Mouse (Mus musculus) hindbrain, postnatal 0 days (tissue): Measurements from ENCODE around the gene Clybl. TPM values are rescaled to one million over a fixed set of nuclear protein-coding genes. Genes with fewer than 3 reads are reported as not detected.
A peak's percentile ranks its signal among the peaks of the same experiment; 100 is the strongest.

Source experiments
- ATAC-seq: fragments of 200-750 bp; cut with Nextera tagmentation; 2 replicates; pipeline ENCODE4 v1.8.0; 2017; ENCODE audit warnings: mild to moderate bottlenecking, moderate TSS enrichment, moderate library complexity
- DNase-seq: peaks from one replicate; pipeline ENCODE4 v3.0.0-alpha.2; 2015; ENCODE audit warnings: low spot score
- H3K27ac ChIP-seq: fragments of 300-500 bp; sonication (generic); 2 replicates; pipeline ENCODE4 v1.5.1; 2014; ENCODE audit warnings: mild to moderate bottlenecking
- H3K27me3 ChIP-seq: fragments of 300-500 bp; sonication (generic); 2 replicates; pipeline ENCODE4 v1.6.1; 2014; ENCODE audit warnings: low read length, mixed read lengths; ENCODE audit not compliant: insufficient read depth
- H3K36me3 ChIP-seq: fragments of 300-500 bp; sonication (generic); 2 replicates; pipeline ENCODE4 v1.6.1; 2014; ENCODE audit warnings: low read length, mixed read lengths; ENCODE audit not compliant: insufficient read depth
- H3K4me1 ChIP-seq: fragments of 300-500 bp; sonication (generic); 2 replicates; pipeline ENCODE4 v1.6.1; 2014; ENCODE audit warnings: antibody characterized with exemption, low read length, mixed read lengths; ENCODE audit not compliant: insufficient read depth
- H3K4me2 ChIP-seq: fragments of 300-500 bp; sonication (generic); 2 replicates; pipeline ENCODE4 v1.6.1; 2014; ENCODE audit warnings: low read depth, mild to moderate bottlenecking, low read length, moderate library complexity, mixed read lengths
- H3K4me3 ChIP-seq: fragments of 300-500 bp; sonication (generic); 2 replicates; pipeline ENCODE4 v1.5.1; 2014; ENCODE audit warnings: low read length
- H3K9ac ChIP-seq: fragments of 300-500 bp; sonication (generic); replicated peaks from 2 replicates; pipeline ENCODE4 v1.6.1; 2014; ENCODE audit warnings: mild to moderate bottlenecking, low read length, moderate library complexity, mixed read lengths
- H3K9me3 ChIP-seq: fragments of 300-500 bp; sonication (generic); 2 replicates; pipeline ENCODE4 v1.6.1; 2016; ENCODE audit warnings: low read length, mixed read lengths
- CTCF ChIP-seq: IDR thresholded peaks from 2 replicates; pipeline ENCODE4 v1.5.1; 2016; ENCODE audit warnings: antibody characterized with exemption, control low read depth, low read depth
- WGBS: fragments of 180-500 bp; shearing (Covaris S2); extraction: QIAGEN DNeasy Blood & Tissue Kit; methylation state at CpG from one replicate; pipeline ENCODE4 v1.1.7; 2014; 5-methylcytosine and 5-hydroxymethylcytosine counted together
- polyA plus RNA-seq: library from polyadenylated mRNA; unstranded; fragments of >200 nt; fragmentation: Nextera tagmentation; extraction: Ambion mirVana; gene quantifications from 2 replicates; pipeline ENCODE4 v1.2.1, GENCODE M21; 2015
- total RNA-seq: library from RNA; depleted of rRNA; stranded (reverse); fragments of >200 nt; gene quantifications from 2 replicates; pipeline ENCODE4 v1.2.3, GENCODE M21; 2014

Gene Clybl
- total and polyA plus RNA-seq, 2 experiments from 2014 or later: 13.3 to 26.7 TPM

DNA sequence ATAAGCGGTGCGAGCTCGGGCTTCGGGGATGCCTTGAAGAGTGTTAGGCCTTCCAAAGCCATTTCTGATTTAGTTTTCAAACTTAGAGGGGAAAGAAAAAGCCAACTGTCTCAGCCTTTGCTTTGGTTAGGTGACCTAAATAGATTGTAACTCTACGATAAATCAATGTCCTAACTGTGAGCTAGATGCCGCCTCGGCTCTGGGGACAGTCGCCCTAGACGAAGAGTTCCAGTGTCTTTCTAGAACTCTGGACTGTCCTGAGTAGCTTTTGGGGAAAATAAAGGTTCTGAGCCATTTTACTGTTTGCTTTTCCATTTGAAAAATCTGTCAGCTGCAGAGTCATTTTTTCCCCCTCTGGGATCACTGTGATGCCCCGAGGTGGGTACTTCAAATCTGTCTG, 49.6 kb downstream of the Clybl start:
- Histone ChIP-seq H3K4me1 (no peaks in the 10 kb centered on the region), H3K4me3 (no peak overlapping the region), H3K9me3 (no peaks in the 10 kb centered on the region), H3K4me2 (peak overlapping the region; percentile 42), H3K27ac (peak overlapping the region; percentile 76), H3K9ac (no peak overlapping the region), H3K27me3 (peaks cover 16% of the 10 kb centered on the region; the same call in 1 of the 2 replicates), H3K36me3 (no peaks in the 10 kb centered on the region)
- WGBS: 32% methylated on average over 10 of the region's 10 CpGs
- TF ChIP-seq CTCF: no peak
- ATAC-seq (no peak), DNase-seq (no peak)

DNA sequence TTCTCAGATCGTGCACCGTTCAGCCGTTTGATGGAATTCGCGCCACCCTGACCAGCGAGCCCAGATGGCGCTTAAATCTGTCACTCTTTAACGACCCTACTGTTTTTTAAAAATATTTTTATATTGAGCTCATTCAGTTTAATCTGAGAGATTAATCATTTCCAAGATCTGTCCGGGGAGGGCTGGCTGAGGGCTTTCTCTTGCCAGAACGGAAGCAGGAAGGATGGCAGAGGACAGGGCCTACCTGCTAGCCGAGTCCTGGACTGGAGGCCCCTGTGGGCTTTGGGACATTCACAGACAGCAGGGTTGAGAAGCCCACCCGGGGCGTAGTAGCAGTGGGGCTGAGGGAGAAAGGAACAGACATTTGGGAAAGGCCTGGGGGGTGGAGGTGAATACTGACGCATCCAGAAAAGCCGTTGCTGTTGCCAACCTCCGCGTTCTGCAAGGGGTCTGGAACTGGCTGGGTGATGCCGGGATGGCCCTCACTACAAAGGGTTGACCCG, 51.8 kb downstream of the Clybl start:
- peak; percentile 43 for DNase-seq
- no peaks in the 10 kb centered on the region for H3K9me3 ChIP-seq
- 58% methylated on average over 19 of the region's 19 CpGs for WGBS
- no peak overlapping the region for H3K9ac ChIP-seq
- no peak for ATAC-seq
- peak overlapping the region; percentile 17; the same call in 1 of the 2 replicates for H3K27ac ChIP-seq
- TF ChIP-seq CTCF: no peak
- H3K27me3 ChIP-seq: peaks cover 16% of the 10 kb centered on the region; the same call in 1 of the 2 replicates
- no peak overlapping the region for H3K4me3 ChIP-seq
- H3K4me2 ChIP-seq: no peak overlapping the region
- H3K4me1 ChIP-seq: no peaks in the 10 kb centered on the region
- H3K36me3 ChIP-seq: no peaks in the 10 kb centered on the region

DNA sequence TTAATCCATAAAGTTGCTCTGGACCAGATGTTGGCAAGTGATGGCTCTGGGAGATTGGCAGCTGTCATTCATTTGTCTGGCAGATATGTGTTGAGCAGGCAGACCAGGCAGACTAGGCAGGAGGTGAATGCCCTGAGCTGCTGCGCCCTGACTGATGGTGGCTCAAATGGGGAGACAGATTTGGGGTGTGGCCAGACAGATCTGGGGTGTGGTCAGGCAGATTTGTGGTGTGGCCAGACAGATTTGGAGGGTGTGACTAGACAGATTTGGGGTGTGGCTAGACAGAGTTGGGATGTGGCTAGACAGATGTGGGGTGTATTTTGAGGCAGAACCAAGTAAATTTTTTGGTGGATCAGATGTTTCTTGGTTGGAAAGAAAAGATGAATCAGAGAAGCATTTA, 62.4 kb downstream of the Clybl start:
- Histone ChIP-seq H3K9ac (no peak overlapping the region), H3K4me1 (no peaks in the 10 kb centered on the region), H3K9me3 (no peaks in the 10 kb centered on the region), H3K27ac (no peak overlapping the region), H3K4me3 (no peak overlapping the region), H3K4me2 (no peak overlapping the region), H3K27me3 (no peaks in the 10 kb centered on the region), H3K36me3 (no peaks in the 10 kb centered on the region)
- ATAC-seq (no peak), DNase-seq (no peak)
- no peak for TF ChIP-seq CTCF
- 92% methylated on average over 1 of the region's 1 CpGs for WGBS

DNA sequence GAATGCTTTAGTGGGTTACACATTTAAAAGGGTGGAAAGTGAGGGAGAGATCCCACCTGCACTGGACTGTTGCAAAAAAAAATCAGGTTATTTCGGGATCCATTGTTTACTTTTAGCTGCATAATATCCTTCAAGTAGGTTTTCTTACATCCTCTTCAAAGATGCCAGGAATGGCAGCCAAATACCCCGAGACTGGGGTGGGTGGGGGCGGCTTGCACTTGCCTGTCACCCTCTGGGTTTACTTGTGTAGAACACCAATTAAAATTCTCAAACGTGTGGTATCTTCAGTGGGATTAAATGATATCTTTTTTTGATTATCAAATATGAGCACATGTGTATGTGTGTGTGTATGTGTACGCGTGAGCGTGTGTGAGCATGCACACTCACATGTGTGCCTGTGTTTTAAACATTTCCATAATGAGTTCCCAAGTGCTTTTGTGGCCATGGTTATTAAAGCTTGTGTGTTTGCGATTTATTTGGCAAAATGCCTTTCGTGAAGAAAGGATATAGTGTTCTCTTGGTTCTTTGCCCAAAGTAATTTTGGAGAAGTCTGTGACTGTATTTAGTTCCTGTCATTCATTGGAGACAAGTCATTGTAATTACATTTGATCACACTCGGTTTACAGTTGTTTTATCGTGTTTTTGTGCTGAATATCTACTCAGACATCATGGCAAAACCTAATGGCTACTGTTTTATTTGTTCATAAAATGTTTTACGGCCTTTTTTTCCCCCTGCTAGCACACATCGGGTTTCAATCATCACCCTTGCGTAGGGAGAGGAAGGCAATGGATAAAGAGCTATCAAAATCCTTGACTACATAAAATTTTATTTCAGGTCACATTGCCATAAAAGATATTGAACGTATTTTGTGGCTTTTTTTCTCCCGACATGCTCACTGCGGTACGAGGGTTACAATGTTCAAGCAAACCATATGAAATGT, 65.7 kb downstream of the Clybl start:
- H3K27me3 ChIP-seq: no peaks in the 10 kb centered on the region
- no peaks in the 10 kb centered on the region for H3K4me1 ChIP-seq
- no peak overlapping the region for H3K9ac ChIP-seq
- no peaks in the 10 kb centered on the region for H3K36me3 ChIP-seq
- TF ChIP-seq CTCF: no peak
- H3K9me3 ChIP-seq: no peaks in the 10 kb centered on the region
- H3K4me3 ChIP-seq: no peak overlapping the region
- DNase-seq (peak; percentile 40), ATAC-seq (no peak)
- H3K4me2 ChIP-seq: no peak overlapping the region
- no peak overlapping the region for H3K27ac ChIP-seq
- 58% methylated on average over 18 of the region's 18 CpGs for WGBS

DNA sequence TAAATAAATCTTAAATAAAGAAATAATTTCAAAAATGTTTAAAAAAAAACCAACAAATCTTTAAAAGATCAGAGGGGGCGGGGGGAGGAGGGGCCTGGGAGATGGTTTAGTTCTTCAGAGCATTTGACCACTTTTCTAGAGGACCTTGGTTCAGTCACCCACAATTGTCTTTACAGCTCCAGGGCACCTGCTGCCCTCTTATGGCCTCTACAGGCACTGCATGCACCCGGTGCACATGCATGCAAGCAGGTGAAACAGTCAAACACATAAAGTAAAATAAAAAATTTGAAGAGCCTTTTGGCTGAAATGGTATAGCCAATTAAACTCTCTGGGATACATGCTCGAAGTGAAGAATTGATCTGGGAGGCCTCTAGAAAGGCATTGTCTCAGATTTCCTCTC, 67.6 kb downstream of the Clybl start:
- TF ChIP-seq CTCF: peak; percentile 46
- H3K9ac ChIP-seq: no peak overlapping the region
- no peaks in the 10 kb centered on the region for H3K9me3 ChIP-seq
- DNase-seq: no peak
- no peak overlapping the region for H3K4me3 ChIP-seq
- no peak overlapping the region for H3K4me2 ChIP-seq
- ATAC-seq: no peak
- no peaks in the 10 kb centered on the region for H3K4me1 ChIP-seq
- no peaks in the 10 kb centered on the region for H3K27me3 ChIP-seq
- WGBS: 91% methylated on average over 3 of the region's 3 CpGs
- no peaks in the 10 kb centered on the region for H3K36me3 ChIP-seq
- H3K27ac ChIP-seq: no peak overlapping the region

DNA sequence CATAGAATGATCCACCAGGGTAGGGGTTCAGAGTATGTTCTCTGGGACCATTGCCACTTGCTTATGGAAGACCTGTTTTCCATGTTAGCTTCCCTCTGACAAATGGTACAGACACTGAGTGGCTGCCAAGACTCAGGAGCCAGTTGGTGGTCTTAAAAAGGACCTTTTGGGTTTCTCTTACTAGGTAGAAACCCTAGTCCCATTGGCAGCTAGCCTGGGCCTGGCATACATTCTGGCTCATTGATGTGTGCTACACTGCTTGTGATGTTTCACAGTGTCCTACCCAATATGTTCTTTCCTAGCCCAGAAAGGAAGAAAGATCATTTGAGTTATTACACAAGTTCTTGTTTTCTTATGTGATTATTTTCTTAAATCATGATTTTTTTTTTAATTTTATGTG, 69.8 kb downstream of the Clybl start:
- no peak overlapping the region for H3K27ac ChIP-seq
- no peak for ATAC-seq
- no peak overlapping the region for H3K4me2 ChIP-seq
- H3K4me1 ChIP-seq: no peaks in the 10 kb centered on the region
- H3K27me3 ChIP-seq: no peaks in the 10 kb centered on the region
- H3K9me3 ChIP-seq: no peaks in the 10 kb centered on the region
- H3K4me3 ChIP-seq: no peak overlapping the region
- no peak overlapping the region for H3K9ac ChIP-seq
- no peaks in the 10 kb centered on the region for H3K36me3 ChIP-seq
- TF ChIP-seq CTCF: no peak
- DNase-seq: no peak
